Mouse (Mus musculus) limb, embryonic 15.5 days (tissue): ENCODE data around the gene Zfp791. TPM values are rescaled to one million over a fixed set of nuclear protein-coding genes. Genes with fewer than 3 reads are reported as not detected.

Source experiments
- ATAC-seq: fragments of 200-750 bp; cut with Nextera tagmentation; 2 replicates; pipeline ENCODE4 v1.8.0; 2017; ENCODE audit warnings: low read depth, moderate TSS enrichment; ENCODE audit not compliant: insufficient number of reproducible peaks, low FRiP score, low TSS enrichment
- H3K27ac ChIP-seq: fragments of 300-500 bp; sonication (generic); 2 replicates; pipeline ENCODE4 v1.5.1; 2015; ENCODE audit warnings: moderate library complexity, mild to moderate bottlenecking, inconsistent platforms
- H3K27me3 ChIP-seq: fragments of 300-500 bp; sonication (generic); 2 replicates; pipeline ENCODE4 v1.6.1; 2015; ENCODE audit warnings: inconsistent platforms
- H3K36me3 ChIP-seq: fragments of 300-500 bp; sonication (generic); 2 replicates; pipeline ENCODE4 v1.6.1; 2015; ENCODE audit warnings: inconsistent platforms
- H3K4me1 ChIP-seq: fragments of 300-500 bp; sonication (generic); 2 replicates; pipeline ENCODE4 v1.6.1; 2015; ENCODE audit warnings: inconsistent platforms
- H3K4me2 ChIP-seq: fragments of 300-500 bp; sonication (generic); 2 replicates; pipeline ENCODE4 v1.6.1; 2015; ENCODE audit warnings: mild to moderate bottlenecking, inconsistent platforms
- H3K4me3 ChIP-seq: fragments of 300-500 bp; sonication (generic); 2 replicates; pipeline ENCODE4 v1.5.1; 2015; ENCODE audit warnings: mild to moderate bottlenecking, inconsistent platforms
- H3K9ac ChIP-seq: fragments of 300-500 bp; sonication (generic); 2 replicates; pipeline ENCODE4 v1.6.1; 2015; ENCODE audit warnings: inconsistent platforms
- H3K9me3 ChIP-seq: fragments of 300-500 bp; sonication (generic); 2 replicates; pipeline ENCODE4 v1.6.1; 2016; ENCODE audit warnings: inconsistent platforms
- WGBS: fragments of 180-500 bp; shearing (Covaris S2); methylation state at CpG from one replicate; pipeline ENCODE4 v1.1.7; 2015; 5-methylcytosine and 5-hydroxymethylcytosine counted together
- microRNA-seq: library from miRNA; unstranded; fragments of <30 nt; microRNA quantifications from one replicate; pipeline ENCODE4, GENCODE M21; 2016
- polyA plus RNA-seq: library from polyadenylated mRNA; unstranded; fragments of >200 nt; fragmentation: Nextera tagmentation; extraction: Ambion mirVana; gene quantifications from 2 replicates; pipeline ENCODE4 v1.2.1, GENCODE M21; 2015

Zfp791 gene
- polyA plus RNA-seq, 1 experiment from 2014 or later = 2.5 TPM

DNA sequence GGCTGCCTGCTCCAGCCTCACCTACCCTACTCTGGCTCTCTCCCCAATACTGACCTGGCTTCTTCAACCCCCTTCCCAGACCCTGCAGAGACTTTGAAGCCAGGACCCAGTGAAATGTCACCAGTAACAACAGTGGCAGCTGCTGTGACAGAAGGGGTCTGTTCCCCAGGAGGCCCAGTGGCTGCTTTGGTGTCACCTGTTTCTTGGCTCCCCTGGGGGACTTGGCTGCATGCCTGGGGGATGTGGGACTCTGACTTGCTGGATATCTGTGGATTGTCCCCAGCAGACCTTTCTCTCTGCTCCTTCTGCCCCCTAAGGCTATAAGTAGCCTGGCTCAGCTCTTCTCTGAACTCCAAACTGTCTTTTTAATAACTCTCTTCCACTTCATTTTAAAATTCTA is 54.9 kb downstream of the Zfp791 start, which contains the start of gene Gm5741:
Gm5741 (minus strand) TSS at position 1 of the 400 bp plus-strand sequence.
- Histone ChIP-seq H3K4me3 (no peak within 1 kb of the TSS), H3K36me3 (peaks cover 33% of the 10 kb centered on the region), H3K27me3 (no peaks in the 10 kb centered on the region), H3K9ac (no peak within 1 kb of the TSS), H3K9me3 (no peaks in the 10 kb centered on the region), H3K27ac (no peak within 1 kb of the TSS), H3K4me1 (peaks cover 12% of the 10 kb centered on the region; the same call in 1 of the 2 replicates), H3K4me2 (no peak within 1 kb of the TSS)
- no peak for ATAC-seq

DNA sequence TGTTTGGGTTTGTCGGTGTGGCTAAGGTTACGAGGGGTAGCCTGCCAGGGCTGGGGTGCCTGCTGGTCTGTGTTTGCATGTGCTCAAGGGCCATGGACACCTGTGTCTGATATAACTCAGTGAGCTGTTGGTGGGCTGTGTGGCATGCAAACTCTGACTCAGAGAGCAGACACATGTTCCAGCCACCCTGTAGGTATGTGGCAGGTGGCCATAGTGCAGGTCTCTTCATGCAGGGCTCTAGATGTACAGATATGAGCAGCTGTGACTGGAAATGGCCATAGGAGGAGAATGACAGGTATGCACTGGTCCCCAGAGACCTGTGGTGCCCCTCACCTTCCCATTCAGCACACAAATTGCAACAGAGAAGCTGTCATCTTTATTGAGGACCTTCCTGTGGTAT is 55.7 kb downstream of the Zfp791 start:
- no peak overlapping the region for H3K4me3 ChIP-seq
- H3K9ac ChIP-seq = no peak overlapping the region
- peaks cover 5% of the 10 kb centered on the region; the same call in 1 of the 2 replicates for H3K4me1 ChIP-seq
- peaks cover 33% of the 10 kb centered on the region for H3K36me3 ChIP-seq
- no peak overlapping the region for H3K27ac ChIP-seq
- 91% methylated on average over 2 of the region's 2 CpGs for WGBS
- no peaks in the 10 kb centered on the region for H3K9me3 ChIP-seq
- H3K4me2 ChIP-seq = no peak overlapping the region
- ATAC-seq = no peak
- no peaks in the 10 kb centered on the region for H3K27me3 ChIP-seq

DNA sequence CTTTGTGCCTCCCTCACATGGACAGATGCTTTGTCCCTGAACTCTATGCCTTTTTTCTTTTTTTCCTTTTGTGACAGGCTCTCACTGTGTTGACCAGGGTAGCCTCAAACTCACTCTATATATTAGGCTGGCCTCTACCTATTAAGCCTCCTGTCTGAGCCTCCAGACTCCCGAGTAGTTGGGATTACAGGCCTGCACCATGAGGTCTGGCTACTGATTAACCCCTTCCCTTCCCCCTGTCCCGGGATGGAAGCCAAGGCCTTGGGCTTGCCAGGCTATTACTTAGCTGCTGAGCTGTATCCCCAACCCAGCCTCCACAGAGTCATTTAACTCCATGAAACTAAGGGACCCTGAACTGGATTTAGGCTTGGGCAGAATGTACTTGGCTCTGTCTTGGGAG is 57.7 kb downstream of the Zfp791 start:
- 25% methylated on average over 2 of the region's 2 CpGs for WGBS
- ATAC-seq = no peak
- Histone ChIP-seq H3K9ac (no peak overlapping the region), H3K4me2 (no peak overlapping the region), H3K36me3 (peaks cover 33% of the 10 kb centered on the region), H3K4me3 (no peak overlapping the region), H3K4me1 (peaks cover 13% of the 10 kb centered on the region), H3K9me3 (no peaks in the 10 kb centered on the region), H3K27ac (no peak overlapping the region), H3K27me3 (no peaks in the 10 kb centered on the region)

DNA sequence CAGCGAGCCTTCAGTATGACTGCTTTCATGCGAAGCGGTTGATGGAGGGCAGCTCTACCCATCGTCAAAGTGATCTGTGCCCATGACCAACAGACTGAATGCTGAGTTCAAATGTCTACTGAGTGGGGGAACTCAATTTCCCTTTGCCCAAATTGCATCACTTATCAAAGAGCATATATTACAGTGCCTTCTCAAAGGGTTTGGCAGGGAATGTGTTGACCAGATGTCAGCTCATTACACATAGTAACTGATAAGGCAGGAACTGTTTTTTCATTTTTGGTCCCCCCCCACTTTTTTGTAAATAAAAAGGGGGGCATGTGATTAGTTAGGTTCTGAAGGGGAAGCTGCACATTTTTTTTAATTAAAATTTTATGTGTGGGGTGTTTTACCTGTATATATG is 60.3 kb downstream of the Zfp791 start:
- no peaks in the 10 kb centered on the region for H3K27me3 ChIP-seq
- H3K36me3 ChIP-seq = peaks cover 33% of the 10 kb centered on the region
- no peak overlapping the region for H3K9ac ChIP-seq
- H3K4me2 ChIP-seq = no peak overlapping the region
- H3K27ac ChIP-seq = no peak overlapping the region
- ATAC-seq = no peak
- WGBS = 92% methylated on average over 4 of the region's 4 CpGs
- H3K9me3 ChIP-seq = no peaks in the 10 kb centered on the region
- no peak overlapping the region for H3K4me3 ChIP-seq
- peaks cover 13% of the 10 kb centered on the region for H3K4me1 ChIP-seq

DNA sequence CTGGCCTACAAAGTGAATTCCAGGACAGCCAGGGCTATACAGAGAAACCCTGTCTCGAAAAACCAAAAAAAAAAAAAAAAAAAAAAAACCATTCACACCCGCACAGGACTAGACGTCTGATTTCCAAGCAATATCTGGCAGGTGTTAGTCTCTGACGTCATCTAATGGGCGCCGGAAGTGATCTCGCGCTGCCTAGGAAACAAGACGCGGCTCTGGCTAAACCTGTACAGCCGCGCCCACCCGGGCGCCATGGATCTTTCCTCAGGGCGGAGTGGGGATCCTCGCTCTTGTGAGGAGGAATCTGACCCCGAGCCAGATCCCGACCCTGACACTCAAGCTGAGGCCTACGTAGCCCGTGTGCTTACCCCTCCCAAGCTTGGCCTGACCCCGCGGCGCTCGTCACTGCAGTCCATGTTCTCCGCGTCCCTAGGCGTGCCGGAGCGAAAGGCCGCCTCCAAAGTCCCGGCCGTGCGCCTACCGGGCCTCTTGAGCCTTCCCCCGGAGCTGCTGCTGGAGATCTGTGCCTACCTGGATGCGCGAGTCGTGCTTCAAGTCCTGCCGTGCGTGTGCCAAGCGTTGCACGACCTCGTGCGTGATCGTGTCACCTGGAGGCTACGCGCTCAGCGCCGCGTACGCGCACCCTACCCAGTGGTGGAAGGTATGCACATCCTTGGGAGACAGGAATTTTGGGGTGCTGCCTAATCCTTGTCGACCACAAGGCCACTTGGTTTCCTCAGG is 62.8 kb downstream of the Zfp791 start, which contains the start of gene Fbxw9:
Fbxw9 (plus strand) TSS at position 177 of the 738 bp plus-strand sequence.
- peak within 1 kb of the TSS; percentile 51 for H3K27ac ChIP-seq
- H3K36me3 ChIP-seq = peaks cover 30% of the 10 kb centered on the region
- peak within 1 kb of the TSS; percentile 65 for H3K4me3 ChIP-seq
- no peaks in the 10 kb centered on the region for H3K27me3 ChIP-seq
- WGBS = under 1% methylated on average over 52 of the region's 53 CpGs
- H3K9me3 ChIP-seq = no peaks in the 10 kb centered on the region
- H3K4me1 ChIP-seq = peaks cover 13% of the 10 kb centered on the region
- ATAC-seq = peak; percentile 84
- peak within 1 kb of the TSS; percentile 86 for H3K4me2 ChIP-seq
- H3K9ac ChIP-seq = peak within 1 kb of the TSS; percentile 47

Small RNA genes within 50 kb of the gene (microRNA-seq; reads per million reads assigned to microRNA genes)
- 2.0 reads per million, percentile 1 among the genes with 10 or more reads in this experiment for gene Gm23388
- not detected for gene Mir7070

Other genes with a start within 250 kb of the Zfp791 start
- gene Gcdh, start 229.2 kb downstream of the Zfp791 start, polyA plus RNA-seq = 31.1 and 34.3 TPM in 2 replicates
- 1.4 and 2.5 TPM in 2 replicates for gene Klf1, start 221.2 kb downstream of the Zfp791 start, polyA plus RNA-seq
- gene Dnase2a, start 214.5 kb downstream of the Zfp791 start, polyA plus RNA-seq = 19.2 and 22.1 TPM in 2 replicates
- 0.34 and 0.35 TPM in 2 replicates for gene Mast1, start 185.7 kb downstream of the Zfp791 start, polyA plus RNA-seq
- gene Rtbdn, start 176.1 kb downstream of the Zfp791 start, polyA plus RNA-seq = 0.19 and 0.24 TPM in 2 replicates
- gene Gm49661, start 153.7 kb downstream of the Zfp791 start, polyA plus RNA-seq = not detected in 2 replicates
- 635 and 681 TPM in 2 replicates for gene Prdx2, start 153.5 kb downstream of the Zfp791 start, polyA plus RNA-seq
- gene Rnaseh2a, start 153.3 kb downstream of the Zfp791 start, polyA plus RNA-seq = 95.2 and 95.6 TPM in 2 replicates
- 30.4 and 42.5 TPM in 2 replicates for gene Junb, start 144.4 kb downstream of the Zfp791 start, polyA plus RNA-seq
- gene Hook2, start 132.5 kb downstream of the Zfp791 start, polyA plus RNA-seq = 26.9 and 28.8 TPM in 2 replicates
- 0.12 TPM in 2 replicates for gene Best2, start 108.6 kb downstream of the Zfp791 start, polyA plus RNA-seq
- gene Asna1, start 97.8 kb downstream of the Zfp791 start, polyA plus RNA-seq = 113 and 117 TPM in 2 replicates
- 86.7 and 102 TPM in 2 replicates for gene Trir, start 96.3 kb downstream of the Zfp791 start, polyA plus RNA-seq
- gene Tnpo2, start 86.2 kb downstream of the Zfp791 start, polyA plus RNA-seq = 32.7 and 33.7 TPM in 2 replicates
- gene Fbxw9, start 63.0 kb downstream of the Zfp791 start, polyA plus RNA-seq = 30.1 and 32.3 TPM in 2 replicates
- gene Gm5741, start 55.1 kb downstream of the Zfp791 start, polyA plus RNA-seq = not detected in 2 replicates
- gene Dhps, start 51.3 kb downstream of the Zfp791 start, polyA plus RNA-seq = 41.5 and 48.9 TPM in 2 replicates
- 106 and 111 TPM in 2 replicates for gene Wdr83os, start 42.4 kb downstream of the Zfp791 start, polyA plus RNA-seq
- 40.5 and 42.4 TPM in 2 replicates for gene Wdr83, start 41.8 kb downstream of the Zfp791 start, polyA plus RNA-seq
- 39.8 and 42.1 TPM in 2 replicates for gene Man2b1, start 39.8 kb downstream of the Zfp791 start, polyA plus RNA-seq
- gene Cks1brt, start 28.8 kb upstream of the Zfp791 start, polyA plus RNA-seq = not detected in 2 replicates
- gene Olfr371, start 102.9 kb upstream of the Zfp791 start, polyA plus RNA-seq = not detected in 2 replicates
- 82.2 and 83.7 TPM in 2 replicates for gene Orc6, start 176.5 kb upstream of the Zfp791 start, polyA plus RNA-seq
- gene Vps35, start 176.7 kb upstream of the Zfp791 start, polyA plus RNA-seq = 135 and 136 TPM in 2 replicates